Mouse (Mus musculus) mouse trophoblast stem cell (cell line): ENCODE data around the gene Ces1c.

Source experiments
- in situ Hi-C, 2 experiments: fragments of 300-500 bp; cut with MseI, MboI; formaldehyde crosslinking; loops; 2 replicates in 1 of 2; 3 replicates in 1 of 2; pipeline ENCODE4 v1.15.1; 2025

Ces1c gene

DNA sequence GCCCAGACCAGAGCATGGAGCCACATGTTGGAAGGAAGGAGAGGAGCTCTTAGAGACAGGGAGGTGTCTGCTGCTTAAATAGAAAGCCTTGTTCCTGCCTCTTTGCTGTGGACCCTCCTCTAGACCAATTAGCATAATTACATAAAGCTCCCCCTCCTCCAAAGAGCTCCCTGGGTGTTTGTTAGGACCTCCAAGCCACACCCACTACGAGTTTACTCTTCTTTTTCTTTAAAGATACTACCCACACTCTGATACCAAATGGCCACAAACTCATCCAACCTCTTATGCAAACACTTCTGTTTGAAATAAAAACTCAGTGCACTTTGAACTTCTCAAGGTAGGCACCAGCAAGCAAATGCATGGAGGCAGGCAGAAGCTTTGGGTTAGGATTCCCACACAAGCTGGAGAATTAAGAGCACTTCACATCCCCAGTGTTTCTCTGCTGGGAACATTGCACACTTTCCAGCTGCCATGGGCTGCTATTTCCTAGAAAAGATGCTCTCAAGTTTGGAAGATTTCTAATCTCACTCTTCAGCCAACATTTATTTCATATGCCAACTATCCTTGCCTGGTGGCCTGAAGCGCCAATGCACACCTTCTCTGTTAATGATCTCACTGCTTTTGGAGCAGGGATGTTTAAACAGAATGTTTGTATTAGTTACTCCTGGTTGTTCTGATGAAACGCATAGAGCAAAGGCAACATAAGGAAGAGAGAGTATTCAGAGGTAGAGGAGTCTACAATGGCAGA lies at the start of gene Ces1c:
Gene Ces1c (minus strand): TSS at position 51 of the 748 bp plus-strand sequence.
- in situ Hi-C loops: no loop called here

DNA sequence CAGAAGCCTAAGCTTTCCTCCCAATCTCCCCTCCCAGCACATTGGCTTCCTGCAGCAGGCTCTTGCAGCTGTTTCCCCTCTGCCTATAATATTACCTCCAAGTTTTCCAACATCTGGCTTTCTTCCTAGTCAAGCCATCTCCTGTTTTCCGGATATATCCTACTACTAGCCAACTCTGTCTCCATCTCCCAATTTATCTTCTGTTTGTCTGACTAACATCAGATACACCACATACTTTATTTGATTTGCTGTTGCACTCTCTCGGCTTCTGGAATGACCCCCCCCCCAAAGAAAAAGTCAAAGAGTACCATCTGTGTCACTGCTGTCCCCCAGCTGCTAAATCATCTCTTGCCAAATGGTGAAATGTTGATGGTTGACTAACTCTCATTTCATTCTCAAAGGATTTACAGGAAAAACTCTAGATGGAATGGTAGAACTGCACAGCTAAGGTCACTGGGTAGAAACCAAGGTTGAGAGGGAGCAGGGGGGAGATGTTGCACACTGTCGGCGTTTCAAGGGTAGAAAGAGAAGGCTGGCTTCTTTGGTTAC lies 49.6 kb upstream of the Ces1c start:
- in situ Hi-C loops: no loop called here

DNA sequence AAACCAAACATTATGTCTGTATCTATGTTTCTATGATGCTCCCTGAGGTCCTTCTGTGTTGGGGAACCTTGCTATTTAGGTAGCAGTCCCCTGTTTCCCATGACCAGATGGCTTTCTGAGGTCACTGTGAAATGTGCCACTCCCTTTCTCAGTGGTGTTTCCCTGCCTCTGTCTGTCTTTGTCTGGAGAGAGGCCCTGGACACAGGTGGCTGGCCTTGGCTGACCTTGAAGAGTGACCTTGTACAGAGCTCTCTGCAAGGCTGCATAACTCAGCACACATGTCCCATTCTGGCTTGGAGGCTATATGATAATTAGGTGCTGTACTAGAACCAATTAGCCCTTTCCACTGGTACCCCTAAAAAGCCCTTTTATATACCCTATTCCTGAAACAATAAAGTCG lies 45.5 kb upstream of the Ces1c start:
- in situ Hi-C loops: no loop called here

DNA sequence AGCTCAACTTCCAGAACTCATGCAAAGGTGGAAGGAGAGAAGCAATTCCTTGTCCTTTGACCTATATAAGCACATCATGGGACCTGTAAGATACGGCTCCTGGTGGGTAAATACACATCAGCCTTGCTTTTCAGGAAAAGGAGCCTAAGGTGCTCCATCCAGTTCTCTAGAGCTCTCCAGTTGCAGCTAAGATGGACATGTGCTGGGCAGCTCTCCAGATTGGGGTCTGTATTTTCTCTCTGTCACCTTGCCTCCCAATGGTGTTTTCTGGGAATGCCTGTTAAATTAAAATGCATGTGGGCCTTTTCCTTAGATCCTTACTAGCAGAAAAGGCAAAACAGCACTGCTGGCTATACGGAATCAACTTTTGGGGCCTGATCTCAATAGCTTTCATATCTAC lies 43.5 kb upstream of the Ces1c start:
- in situ Hi-C loops: no loop called here

DNA sequence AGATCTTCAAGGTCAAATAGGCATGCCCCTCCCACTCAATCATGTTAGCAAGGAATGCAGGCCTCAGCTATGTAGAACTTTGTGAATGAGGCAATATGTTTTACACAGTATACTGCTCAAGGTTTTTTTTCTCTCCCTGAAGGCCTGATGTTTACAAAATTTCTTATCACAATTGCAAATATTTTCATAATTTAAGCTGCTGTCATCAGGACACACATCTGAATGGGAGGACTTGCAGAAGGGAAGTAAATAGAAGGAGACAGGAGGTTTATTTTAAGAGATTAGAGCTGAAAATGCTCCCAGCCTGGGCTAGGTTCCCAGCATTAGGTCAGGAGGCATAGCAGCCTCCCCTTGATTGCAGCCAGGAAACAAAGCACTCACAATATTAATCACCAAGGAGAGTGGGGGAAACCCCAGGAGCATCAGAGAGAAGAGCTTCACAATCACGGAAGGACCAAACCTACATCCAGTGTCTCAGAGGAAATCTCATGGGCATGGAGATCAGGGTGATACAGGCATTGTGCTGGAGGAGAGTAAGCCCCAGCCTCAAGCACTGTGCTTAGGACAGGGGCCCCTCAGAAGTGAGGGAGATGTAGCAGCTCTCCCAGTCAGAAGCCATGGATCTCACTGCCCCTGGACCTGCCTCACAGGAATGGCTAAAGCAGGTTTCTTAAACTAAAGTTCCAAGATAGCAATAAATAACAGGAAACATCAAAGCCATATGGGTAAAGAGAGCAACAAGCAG lies 40.9 kb upstream of the Ces1c start:
- in situ Hi-C loops: no loop called here

DNA sequence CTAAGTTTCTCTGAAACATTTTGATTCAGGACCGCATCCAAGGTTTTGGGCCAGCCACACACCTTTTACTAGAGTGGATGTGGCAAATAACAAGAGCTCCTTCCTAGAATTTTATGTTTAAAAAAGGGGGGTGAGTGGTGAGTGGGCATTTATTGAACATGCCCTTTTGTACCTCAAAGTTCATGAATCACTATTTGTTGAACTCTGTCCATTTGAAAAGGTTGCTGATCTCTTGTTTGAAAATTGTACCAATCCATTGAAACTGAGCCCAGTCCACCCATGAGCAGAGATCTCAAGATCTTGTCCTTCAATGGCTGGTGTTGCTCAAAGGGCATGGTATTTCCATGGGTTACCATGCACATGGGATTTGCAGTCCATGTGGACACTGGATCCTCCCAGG lies 32.3 kb upstream of the Ces1c start:
- in situ Hi-C loops: no loop called here

DNA sequence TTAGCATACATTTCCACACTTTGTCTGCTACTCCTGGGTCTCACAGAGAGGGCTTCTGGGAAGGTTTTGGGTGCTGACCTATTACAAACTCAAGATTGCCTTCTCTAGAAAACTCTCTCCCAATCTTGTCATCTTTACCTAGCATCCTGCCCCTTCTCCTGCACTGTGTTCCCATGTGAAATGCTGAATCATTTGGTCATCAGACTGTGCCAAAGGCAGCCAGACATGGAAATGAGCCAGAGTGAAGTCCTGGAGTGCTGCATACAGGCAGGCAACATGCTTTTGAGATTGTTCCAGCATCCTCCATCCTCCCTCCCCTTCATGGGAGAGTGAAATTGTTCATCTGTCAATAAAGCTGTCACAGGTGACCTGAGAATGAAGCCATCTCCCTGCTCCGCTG lies 20.3 kb upstream of the Ces1c start:
- in situ Hi-C loops: no loop called here

DNA sequence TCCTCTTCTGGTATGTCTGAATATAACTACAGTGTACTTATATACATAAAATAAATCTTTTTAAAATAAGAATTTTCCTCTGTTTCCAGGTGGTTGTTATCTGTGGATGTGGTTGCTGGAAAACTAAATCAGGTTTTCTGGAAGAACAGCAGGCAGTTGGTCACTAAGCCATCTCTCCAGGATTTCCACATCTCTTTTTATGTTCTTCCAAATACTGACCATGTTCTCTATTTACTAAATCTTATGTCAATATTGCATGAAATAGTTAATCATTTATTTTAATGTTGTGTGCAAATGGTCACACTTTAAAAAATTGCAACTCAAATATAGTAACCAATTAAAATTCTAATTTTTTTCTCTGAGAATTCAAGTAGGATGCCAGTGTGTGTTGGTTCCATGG lies 16.2 kb upstream of the Ces1c start:
- in situ Hi-C loops: no loop called here

DNA sequence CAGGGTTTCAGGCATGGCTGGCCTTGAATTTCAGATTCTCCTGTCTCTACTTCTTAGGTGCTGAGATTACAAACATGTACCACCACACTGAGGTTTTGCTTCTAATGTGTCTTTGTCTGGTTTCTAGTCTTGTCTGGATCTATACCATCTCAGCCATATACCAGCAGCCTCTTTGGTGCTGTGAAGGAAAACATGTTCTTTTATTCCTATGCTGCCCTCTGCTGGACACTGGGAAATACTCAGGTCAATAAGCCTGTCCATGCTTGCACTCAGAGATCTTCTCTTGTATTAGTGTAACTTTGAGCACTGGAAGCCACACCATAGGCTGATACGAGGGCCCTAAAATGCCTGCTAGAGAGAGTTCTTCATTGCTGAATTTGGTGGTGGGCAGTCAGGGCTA lies 9.6 kb upstream of the Ces1c start:
- in situ Hi-C loops: no loop called here

DNA sequence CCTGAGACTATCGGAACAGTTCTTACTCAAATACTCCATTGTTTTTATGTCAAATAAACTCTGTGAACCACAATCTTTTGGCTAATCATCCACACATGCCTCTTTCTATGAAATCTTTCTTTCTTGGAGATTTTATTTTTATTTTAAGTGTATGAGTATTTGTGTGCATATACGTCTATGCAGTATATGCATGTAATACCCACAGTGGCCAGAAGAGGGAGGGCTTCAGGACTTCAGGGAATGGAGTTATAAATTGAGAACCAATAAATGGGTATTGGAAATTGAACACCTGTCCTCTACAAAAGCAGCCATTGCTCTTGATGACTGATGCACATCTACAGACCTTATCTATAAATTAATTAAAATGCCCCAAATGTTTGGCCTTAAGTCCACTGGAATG lies 1.1 kb upstream of the Ces1c start:
- in situ Hi-C loops: no loop called here

DNA sequence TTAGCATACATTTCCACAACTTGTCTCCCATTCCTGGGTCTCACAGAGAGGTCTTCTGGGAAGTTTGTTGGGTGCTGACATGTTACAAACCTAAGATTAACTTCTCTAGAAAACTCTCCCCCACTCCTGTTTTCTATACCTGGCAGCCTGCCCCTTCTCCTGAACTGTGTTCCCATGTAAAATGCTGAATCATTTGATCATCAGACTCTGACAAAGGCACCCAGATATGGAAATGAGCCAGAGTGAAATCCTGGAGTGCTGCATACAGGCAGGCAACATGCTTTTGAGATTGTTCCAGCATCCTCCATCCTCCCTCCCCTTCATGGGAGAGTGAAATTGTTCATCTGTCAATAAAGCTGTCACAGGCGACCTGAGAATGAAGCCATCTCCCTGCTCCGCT lies 4.6 kb downstream of the Ces1c start:
- in situ Hi-C loops: no loop called here

DNA sequence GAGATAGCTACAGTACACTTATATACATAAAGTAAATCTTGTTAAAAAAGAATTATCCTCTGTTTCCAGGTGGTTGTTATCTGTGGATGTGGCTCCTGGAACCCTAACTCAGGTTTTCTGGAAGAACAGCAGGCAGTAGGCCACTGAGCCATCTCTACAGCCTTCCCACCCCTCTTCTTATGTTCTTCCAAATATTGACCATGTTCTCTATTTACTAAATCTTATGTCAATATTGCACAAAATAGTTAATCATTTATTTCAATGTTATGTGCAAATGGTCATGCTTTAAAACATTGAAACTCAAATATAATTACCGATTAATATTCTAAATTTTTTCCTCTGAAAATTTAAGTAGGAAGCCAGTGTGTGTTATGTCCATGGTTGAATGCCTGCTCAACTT lies 9.1 kb downstream of the Ces1c start:
- in situ Hi-C loops: no loop called here

DNA sequence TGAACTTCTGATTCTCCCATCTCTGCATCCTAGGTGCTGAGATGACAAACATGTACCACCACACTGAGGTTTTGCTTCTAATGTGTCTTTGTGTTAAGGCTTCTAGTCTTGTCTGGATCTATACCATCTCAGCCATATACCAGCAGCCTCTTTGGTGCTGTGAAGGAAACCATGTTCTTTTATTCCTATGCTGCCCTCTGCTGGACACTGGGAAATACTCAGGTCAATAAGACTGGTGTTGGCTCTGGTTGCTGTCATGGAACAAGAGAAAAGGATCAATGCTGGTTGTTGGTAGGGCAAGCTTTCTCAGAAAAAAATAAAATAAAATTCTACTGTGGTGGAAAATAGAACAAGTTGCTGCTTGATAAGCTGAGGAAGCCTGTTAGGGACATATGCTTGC lies 35.7 kb downstream of the Ces1c start:
- in situ Hi-C loops: loop anchor here in 1 of 2 experiments (5.0 kb wide), 1 partner anchor 83 kb away; no protein-coding TSS in a partner anchor

DNA sequence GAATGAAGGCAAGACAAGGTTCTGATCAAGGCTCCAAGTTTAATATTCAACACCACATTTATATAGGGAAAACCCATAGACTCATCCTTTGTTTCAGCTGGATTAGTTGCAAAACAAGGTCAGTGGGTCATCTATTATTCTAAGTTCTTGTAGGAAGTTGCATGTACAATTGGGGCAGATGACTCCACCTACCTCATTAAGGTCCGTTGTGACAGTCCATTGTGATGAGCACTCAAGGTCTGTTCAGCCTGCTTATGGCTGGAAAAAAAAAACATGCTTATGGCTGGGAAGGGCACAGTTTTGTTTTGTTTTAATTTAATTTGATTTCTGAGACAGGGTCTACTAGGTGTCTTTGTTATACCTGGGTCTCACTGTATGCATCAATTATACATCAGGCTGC lies 39.8 kb downstream of the Ces1c start:
- in situ Hi-C loops: loop anchor here in 1 of 2 experiments (5.0 kb wide), 1 partner anchor 74 kb away; no protein-coding TSS in a partner anchor

DNA sequence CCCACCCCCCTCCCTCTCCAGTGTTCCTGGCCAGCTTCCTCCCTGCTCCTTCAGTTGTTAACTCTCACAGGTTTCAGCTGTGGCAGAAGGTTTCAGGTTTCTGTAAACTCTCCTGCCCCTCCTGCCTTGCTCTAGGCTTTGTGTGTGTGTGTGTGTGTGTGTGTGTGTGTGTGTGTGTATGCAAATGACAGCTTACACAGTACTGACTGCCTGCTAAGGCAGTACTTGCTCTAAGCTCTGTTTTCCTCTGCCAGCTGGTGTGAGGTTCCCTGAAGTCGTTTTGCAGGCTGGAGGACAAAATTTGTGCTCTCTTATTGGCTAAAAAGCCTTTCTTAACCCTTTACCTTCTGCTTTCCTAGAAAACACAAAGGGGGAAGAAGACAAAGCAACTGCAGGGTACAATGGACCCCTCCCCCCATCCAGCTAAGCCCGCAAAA lies 42.4 kb downstream of the Ces1c start:
- in situ Hi-C loops: no loop called here

DNA sequence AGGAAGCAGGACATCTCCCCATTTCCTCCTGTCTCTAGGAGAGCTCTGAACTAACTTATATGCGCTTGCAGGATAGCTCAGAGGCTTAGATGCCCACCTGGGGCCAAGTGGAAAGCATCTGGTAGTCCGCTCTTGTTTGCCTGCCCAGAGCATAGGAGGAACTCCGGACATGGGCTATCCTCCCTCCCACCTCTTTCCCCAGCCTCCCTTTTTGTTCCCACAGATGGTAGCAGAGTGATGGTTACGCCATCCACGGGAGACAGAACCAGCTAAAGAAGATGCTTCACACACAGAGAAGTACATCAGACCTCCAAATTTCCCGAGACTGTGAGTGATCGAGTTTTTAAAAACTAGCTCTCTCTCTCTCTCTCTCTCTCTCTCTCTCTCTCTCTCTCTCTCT lies 42.9 kb downstream of the Ces1c start:
- in situ Hi-C loops: no loop called here

DNA sequence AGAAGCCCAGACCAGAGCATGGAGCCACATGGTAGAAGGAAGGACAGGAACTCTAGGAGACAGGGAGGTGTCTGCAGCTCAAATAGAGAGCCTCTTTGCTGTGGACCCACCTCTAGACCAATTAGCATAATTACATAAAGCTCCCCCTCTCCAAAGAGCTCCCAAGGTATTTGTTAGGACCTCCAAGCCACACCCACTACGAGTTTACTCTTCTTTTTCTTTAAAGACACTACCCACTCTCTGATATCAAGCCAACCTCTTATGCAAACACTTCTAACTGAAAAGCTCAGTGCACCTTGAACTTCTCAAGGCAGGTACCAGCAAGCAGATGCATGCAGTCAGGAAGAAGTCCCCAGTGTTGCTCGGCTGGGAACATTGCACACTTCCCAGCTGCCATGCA lies 51.2 kb downstream of the Ces1c start, which contains the start of gene Ces1b:
Gene Ces1b (minus strand): TSS at position 131 of the 400 bp plus-strand sequence.
- in situ Hi-C loops: no loop called here

DNA sequence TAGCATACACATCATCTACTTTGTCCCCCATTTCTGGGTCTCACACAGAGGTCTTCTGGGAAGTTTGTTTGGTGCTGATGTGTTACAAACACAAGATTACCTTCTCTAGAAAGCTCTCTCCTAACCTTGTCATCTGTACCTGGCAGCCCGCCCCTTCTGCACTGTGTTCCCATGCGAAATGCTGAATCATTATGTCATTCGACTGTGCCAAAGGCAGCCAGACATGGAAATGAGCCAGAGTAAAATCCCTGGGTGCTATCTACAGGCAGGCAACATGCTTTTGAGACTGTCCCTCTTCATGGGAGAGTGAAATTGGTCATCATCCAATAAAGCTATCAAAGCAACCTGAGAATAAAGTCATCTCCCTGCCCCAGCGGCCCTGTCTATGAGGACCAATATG lies 55.8 kb downstream of the Ces1c start:
- in situ Hi-C loops: no loop called here

DNA sequence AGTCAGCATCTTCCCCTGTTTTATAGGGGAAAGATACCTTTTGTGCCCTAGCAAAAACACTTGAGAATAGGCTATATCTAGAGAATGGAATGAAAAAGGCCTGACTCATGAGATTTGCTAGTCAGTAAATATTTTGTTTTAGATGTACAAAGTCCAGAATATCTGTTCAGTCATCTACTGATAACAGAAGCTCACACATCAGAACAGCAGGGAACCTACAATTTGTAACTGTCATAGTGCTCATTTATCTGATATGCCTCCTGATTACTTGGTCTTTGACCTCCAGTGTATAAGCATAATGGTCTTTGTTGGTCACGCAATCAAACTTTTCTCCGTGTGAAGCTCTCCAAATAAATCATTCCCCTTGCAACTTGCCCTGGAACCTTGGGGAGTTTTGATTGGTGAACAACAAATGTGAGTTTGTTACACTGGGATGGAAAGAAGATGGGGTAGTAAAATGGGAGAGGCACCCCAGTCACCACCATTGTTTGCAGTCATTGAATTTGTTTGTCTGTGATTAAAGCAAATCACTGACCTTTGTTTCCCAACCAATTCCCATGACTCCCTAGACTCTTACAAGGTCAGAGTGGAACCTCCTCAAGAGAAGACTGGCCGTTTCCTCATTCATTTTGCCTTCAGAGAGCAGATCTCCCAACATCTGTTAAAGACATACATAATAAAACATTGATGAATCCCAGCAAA lies 67.5 kb downstream of the Ces1c start:
- in situ Hi-C loops: no loop called here

DNA sequence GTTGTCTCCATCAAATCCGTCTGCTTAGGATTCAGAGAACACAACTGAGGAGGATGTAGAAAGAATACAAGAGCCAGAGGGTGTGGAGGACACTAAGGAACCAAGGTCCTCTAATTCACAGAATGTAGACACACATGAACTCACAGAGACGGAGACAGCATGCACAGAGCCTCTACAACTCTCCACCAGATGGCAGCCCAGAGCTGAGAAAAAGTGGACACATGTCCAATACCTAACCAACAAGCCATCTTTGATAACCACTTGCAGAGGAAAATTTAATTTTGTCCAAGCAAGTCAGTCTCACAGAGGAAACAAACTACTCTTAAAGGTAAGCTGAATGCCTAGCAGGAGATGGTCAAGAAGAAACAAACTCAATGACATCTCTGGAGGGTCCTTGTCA lies 71.9 kb downstream of the Ces1c start:
- in situ Hi-C loops: no loop called here

DNA sequence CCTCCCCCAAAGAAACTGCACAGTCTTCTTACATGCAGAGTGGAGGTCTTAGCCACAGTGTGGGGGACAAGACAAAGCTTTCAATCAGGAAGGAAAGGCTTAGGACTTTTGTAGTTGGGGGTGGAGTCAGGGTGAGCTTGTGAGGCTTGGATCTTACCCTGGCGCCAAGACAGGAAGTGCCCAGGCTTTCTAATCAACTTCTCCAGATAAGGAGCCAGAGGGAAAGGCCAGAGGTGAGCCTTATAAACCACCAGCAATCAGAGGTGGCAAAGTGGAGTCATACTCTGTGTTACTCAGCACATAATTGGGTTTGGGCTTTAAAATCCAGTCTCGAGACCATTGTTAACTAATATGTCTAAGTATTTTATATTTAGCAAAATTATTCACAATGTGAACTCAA lies 75.8 kb downstream of the Ces1c start:
- in situ Hi-C loops: no loop called here
